28 mouse cellular contexts compared by ENCODE assay signal in the genomic region with DNA sequence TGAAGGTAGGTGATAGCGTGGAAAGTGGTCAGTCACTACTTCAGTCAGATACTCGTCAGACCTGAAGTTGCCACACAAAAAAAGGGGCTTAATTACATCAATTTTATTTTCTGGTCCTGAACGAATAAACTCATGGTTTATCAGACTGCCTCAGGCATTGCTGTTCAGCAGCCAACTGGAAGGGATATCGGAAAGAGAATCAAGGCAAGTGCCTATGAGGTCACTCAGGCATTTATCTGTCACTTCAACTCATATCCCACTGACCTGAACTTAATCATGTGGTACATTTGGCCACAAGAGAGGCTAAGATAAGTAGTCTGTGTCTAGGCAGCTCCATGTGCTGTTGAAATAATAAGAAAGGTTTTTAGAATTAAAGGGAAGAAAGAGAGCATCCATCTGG.
"Had no signal": no experiment of that assay in that cellular context is flagged by ENCODE, and none has a peak within 500 bp of the region (broad histone marks: within the 10 kb centered on the region; RNA-seq: fewer than 3 reads in every experiment).

No protein-coding gene starts in this region.

- H3K4me3 ChIP-seq: gastrocnemius, adult 2 months; heart, embryonic 10.5 days; heart, embryonic 12.5 days; hindbrain, embryonic 10.5 days; hindbrain, embryonic 12.5 days; intestine, embryonic 15.5 days; kidney, embryonic 15.5 days; left cerebral cortex, adult 2 months; limb, embryonic 10.5 days; limb, embryonic 12.5 days had no signal

- DNase-seq: gastrocnemius, adult 2 months; gastrocnemius, postnatal 10 days; gastrocnemius, postnatal 25 days; heart, adult 18-20 months; heart, postnatal 10 days; heart, postnatal 4 days; kidney, adult 11 months; kidney, adult 2 months; kidney, adult 9 months; kidney, postnatal 14 days; kidney, postnatal 36 days; layer of hippocampus, adult 9-11 months; layer of hippocampus, postnatal 36 days; liver had no signal

- H3K9ac ChIP-seq: heart, embryonic 12.5 days; hindbrain, embryonic 12.5 days; hindbrain, embryonic 14.5 days; intestine, embryonic 15.5 days; kidney, embryonic 15.5 days; limb, embryonic 12.5 days had no signal

- H3K36me3 ChIP-seq: heart, embryonic 10.5 days; intestine, embryonic 15.5 days had no signal

- H3K9me3 ChIP-seq: heart, embryonic 10.5 days; heart, embryonic 12.5 days; hindbrain, embryonic 10.5 days; hindbrain, embryonic 12.5 days; intestine, embryonic 15.5 days; kidney, embryonic 15.5 days; limb, embryonic 10.5 days; limb, embryonic 12.5 days had no signal

- H3K27me3 ChIP-seq: heart, embryonic 12.5 days; hindbrain, embryonic 12.5 days; intestine, embryonic 15.5 days; kidney, embryonic 15.5 days; limb, embryonic 12.5 days had no signal

- H3K4me1 ChIP-seq: heart, embryonic 10.5 days; heart, embryonic 12.5 days; hindbrain, embryonic 10.5 days; hindbrain, embryonic 12.5 days; intestine, embryonic 15.5 days; kidney, embryonic 15.5 days; limb, embryonic 10.5 days; limb, embryonic 12.5 days had no signal

- ATAC-seq: hindbrain, embryonic 16.5 days; inflammation-experienced regulatory T-cells, adult 6 months; intestine, embryonic 15.5 days had no signal

- H3K27ac ChIP-seq: gastrocnemius, adult 2 months; heart, embryonic 10.5 days; hindbrain, embryonic 10.5 days; hindbrain, embryonic 12.5 days; hindbrain, embryonic 14.5 days; intestine, embryonic 15.5 days; kidney, embryonic 15.5 days; kidney, postnatal 0 days; left cerebral cortex, adult 2 months; limb, embryonic 10.5 days; limb, embryonic 12.5 days had no signal

- H3K4me2 ChIP-seq: heart, embryonic 12.5 days; hindbrain, embryonic 12.5 days; hindbrain, embryonic 14.5 days; intestine, embryonic 15.5 days; kidney, embryonic 15.5 days; limb, embryonic 12.5 days; liver, embryonic 11.5 days had no signal
